Mouse (Mus musculus) c-Kit-negative CD71-positive TER-119-positive erythroid progenitor cells, embryonic 14.5 days (primary cell): ENCODE results near the gene Fam3c.

Source experiments
- DNase-seq: peaks from one replicate; pipeline ENCODE4 v3.0.0-alpha.2; 2013; ENCODE audit warnings: low read depth, low spot score

The Fam3c gene

GRCm38 (mm10) chr6:22354031-22354430 is 2.0 kb downstream of the Fam3c start:
- DNase-seq: no peak

GRCm38 (mm10) chr6:22351551-22351950 is 4.5 kb downstream of the Fam3c start:
- no peak for DNase-seq

GRCm38 (mm10) chr6:22350239-22350571 is 5.8 kb downstream of the Fam3c start:
- DNase-seq: no peak

GRCm38 (mm10) chr6:22349531-22350238 is 6.4 kb downstream of the Fam3c start:
- DNase-seq: no peak

- no peak for DNase-seq
Observed at GRCm38 (mm10) chr6:22348975-22349374, 7.1 kb downstream of the Fam3c start.

- no peak for DNase-seq
Observed at GRCm38 (mm10) chr6:22348130-22348529, 7.9 kb downstream of the Fam3c start.

GRCm38 (mm10) chr6:22347132-22347902 is 8.7 kb downstream of the Fam3c start:
- DNase-seq: no peak

- DNase-seq: no peak
Observed at GRCm38 (mm10) chr6:22344443-22344842, 11.6 kb downstream of the Fam3c start.

- no peak for DNase-seq
Observed at GRCm38 (mm10) chr6:22343706-22344105, 12.3 kb downstream of the Fam3c start.

GRCm38 (mm10) chr6:22343292-22343691 is 12.8 kb downstream of the Fam3c start:
- DNase-seq: no peak

GRCm38 (mm10) chr6:22340779-22341178 is 15.3 kb downstream of the Fam3c start:
- no peak for DNase-seq

- DNase-seq: no peak
Observed at GRCm38 (mm10) chr6:22339763-22340542, 16.1 kb downstream of the Fam3c start.

- DNase-seq: no peak
Observed at GRCm38 (mm10) chr6:22332548-22332947, 23.5 kb downstream of the Fam3c start.

GRCm38 (mm10) chr6:22330169-22330960 is 25.7 kb downstream of the Fam3c start:
- DNase-seq: no peak

GRCm38 (mm10) chr6:22327931-22328330 is 28.1 kb downstream of the Fam3c start:
- DNase-seq: no peak

GRCm38 (mm10) chr6:22327091-22327490 is 29.0 kb downstream of the Fam3c start:
- DNase-seq: no peak

GRCm38 (mm10) chr6:22326289-22326688 is 29.8 kb downstream of the Fam3c start:
- DNase-seq: no peak

GRCm38 (mm10) chr6:22325364-22326072 is 30.5 kb downstream of the Fam3c start:
- peak; percentile 16 for DNase-seq

GRCm38 (mm10) chr6:22298059-22298458 is 58.0 kb downstream of the Fam3c start:
- DNase-seq: no peak

GRCm38 (mm10) chr6:22297028-22297427 is 59.0 kb downstream of the Fam3c start:
- DNase-seq: no peak

GRCm38 (mm10) chr6:22293922-22294321 is 62.1 kb downstream of the Fam3c start:
- no peak for DNase-seq
